Comparison of ENCODE assay signal across 9 mouse cellular contexts in genomic region chr11:100411736-100412135, GRCm38 (mm10). TPM values are rescaled to one million over a fixed set of nuclear protein-coding genes. Genes with fewer than 3 reads are reported as not detected.
A peak's percentile ranks its signal among the peaks of the same experiment; 100 is the strongest.
DNase-seq lines count a peak whose midpoint lies in the region; ATAC-seq and TF ChIP-seq lines count a peak whose summit lies in the region.
"Had no signal": no experiment of that assay in that cellular context is flagged by ENCODE, and none has a peak within 500 bp of the region (broad histone marks: within the 10 kb centered on the region; RNA-seq: fewer than 3 reads in every experiment).

No protein-coding gene starts in this region.

- 0 out of 2 replicates have a peak overlapping the region, but pooled peaks have one; percentile 9 for H3K4me3 ChIP-seq in heart, embryonic 15.5 days
- H3K4me3 ChIP-seq in thymus, adult 2 months (ENCODE audit: control insufficient read depth, insufficient read depth, low read length) = no peak overlapping the region
- peak overlapping the region; percentile 87; the same call in 1 of the 2 replicates for H3K4me3 ChIP-seq in embryonic fibroblast, embryonic 13.5 days (ENCODE audit: insufficient read depth, low read length)
- H3K4me3 ChIP-seq in forebrain, embryonic 11.5 days (ENCODE audit: low read depth, low read length) = no peak overlapping the region
- H3K4me3 ChIP-seq: megakaryocyte, embryonic 14.5 days had no signal

- H3K4me1 ChIP-seq in heart, embryonic 15.5 days (replicated peaks) = peaks cover 53% of the 10 kb centered on the region
- peaks cover 80% of the 10 kb centered on the region for H3K4me1 ChIP-seq in thymus, adult 2 months (replicated peaks; ENCODE audit: control insufficient read depth, insufficient read depth, low read length)
- peaks cover 6% of the 10 kb centered on the region; the same call in 1 of the 2 replicates for H3K4me1 ChIP-seq in embryonic fibroblast, embryonic 13.5 days (ENCODE audit: control insufficient read depth, insufficient read depth, low read length)
- H3K4me1 ChIP-seq in forebrain, embryonic 11.5 days (replicated peaks; ENCODE audit: control insufficient read depth, insufficient read depth, low read length) = peaks cover 13% of the 10 kb centered on the region; the same call in 1 of the 2 replicates

- TF ChIP-seq POLR2A in thymus, adult 2 months (IDR thresholded peaks at IDR 0.05; ENCODE audit: control insufficient read depth, extremely low read depth, insufficient read depth, low read length, poor library complexity) = no peak
- TF ChIP-seq POLR2A in embryonic fibroblast, embryonic 13.5 days (IDR thresholded peaks at IDR 0.05; ENCODE audit: low read depth, low read length) = no peak

- WGBS in heart, embryonic 15.5 days = 63% methylated on average over 11 of the region's 11 CpGs
- WGBS in thymus, adult 2 months = 24% methylated on average over 11 of the region's 11 CpGs
- 81% methylated on average over 11 of the region's 11 CpGs for WGBS in forebrain, embryonic 11.5 days

- intact Hi-C loops in heart, postnatal 36 days (cut with DNase I) = no loop called here

- peaks cover 16% of the 10 kb centered on the region for H3K36me3 ChIP-seq in heart, embryonic 15.5 days
- no peaks in the 10 kb centered on the region for H3K36me3 ChIP-seq in thymus, adult 2 months (ENCODE audit: control insufficient read depth, insufficient read depth, low read length)
- H3K36me3 ChIP-seq in forebrain, embryonic 11.5 days (ENCODE audit: control insufficient read depth, insufficient read depth, low read length) = no peaks in the 10 kb centered on the region

- H3K27me3 ChIP-seq in heart, embryonic 15.5 days = no peaks in the 10 kb centered on the region
- H3K27me3 ChIP-seq in thymus, adult 2 months (ENCODE audit: control insufficient read depth, insufficient read depth, low read length) = no peaks in the 10 kb centered on the region; the same call in 1 of the 2 replicates
- peaks cover 9% of the 10 kb centered on the region for H3K27me3 ChIP-seq in forebrain, embryonic 11.5 days (ENCODE audit: control insufficient read depth, insufficient read depth, low read length)

- no peak for ATAC-seq in heart, embryonic 15.5 days (replicated peaks; ENCODE audit: insufficient number of reproducible peaks, insufficient read depth, low FRiP score, low read depth)
- no peak for ATAC-seq in forebrain, embryonic 11.5 days (replicated peaks; ENCODE audit: low FRiP score)

- peak overlapping the region; percentile 85 for H3K4me2 ChIP-seq in heart, embryonic 15.5 days
- no peak overlapping the region for H3K4me2 ChIP-seq in forebrain, embryonic 11.5 days (ENCODE audit: low read depth, low read length, severe bottlenecking)

- H3K27ac ChIP-seq in heart, embryonic 15.5 days = no peak overlapping the region
- peak overlapping the region; percentile 17; the same call in 1 of the 2 replicates for H3K27ac ChIP-seq in thymus, adult 2 months (ENCODE audit: control insufficient read depth, insufficient read depth, low read length)
- peak overlapping the region; percentile 53 for H3K27ac ChIP-seq in embryonic fibroblast, embryonic 13.5 days (ENCODE audit: insufficient read depth, low read length)
- no peak overlapping the region for H3K27ac ChIP-seq in forebrain, embryonic 11.5 days (ENCODE audit: low read depth, low read length)

- H3K9me3 ChIP-seq in heart, embryonic 15.5 days (replicated peaks) = no peaks in the 10 kb centered on the region
- no peaks in the 10 kb centered on the region for H3K9me3 ChIP-seq in forebrain, embryonic 11.5 days (ENCODE audit: control insufficient read depth, low read length)
- H3K9me3 ChIP-seq: megakaryocyte, embryonic 14.5 days had no signal

- H3K9ac ChIP-seq in heart, embryonic 15.5 days = no peak overlapping the region
- no peak overlapping the region for H3K9ac ChIP-seq in forebrain, embryonic 11.5 days (ENCODE audit: low read length)

- no peak for TF ChIP-seq CTCF in thymus, adult 2 months (IDR thresholded peaks at IDR 0.05; ENCODE audit: borderline replicate concordance, control insufficient read depth, extremely low read depth, insufficient read depth, low read length, poor library complexity)
- TF ChIP-seq CTCF in embryonic fibroblast, embryonic 13.5 days (IDR thresholded peaks at IDR 0.05; ENCODE audit: borderline replicate concordance, insufficient read depth, low read length) = no peak

- no peak for DNase-seq in heart, postnatal 36 days
- peak; percentile 33 for DNase-seq in thymus, adult 2 months
- no peak for DNase-seq in thymus, postnatal 10 days (ENCODE audit: low spot score in 2 of 2)
- DNase-seq in yolk sac, embryonic 10.5 days (ENCODE audit: low spot score) = peak; percentile 51
- no peak for DNase-seq in forebrain, embryonic 11.5 days (ENCODE audit: low spot score)

RNA-seq across cellular contexts. Expression of gene P3h4, which starts 2.9 kb away (rescaled TPM):
- 48.3 and 63.1 TPM in 2 replicates for polyA plus RNA-seq in heart, embryonic 15.5 days (2015; fragmentation: Nextera tagmentation; extraction: Ambion mirVana)
- total RNA-seq in heart, postnatal 36 days (2021) = 10 to 100 TPM; 16.3 to 18.2 TPM
- polyA plus RNA-seq in thymus, adult 2 months (2012; rRNA removed) = 22.3 and 23.6 TPM in 2 replicates
- 75.2 and 85.8 TPM in 2 replicates for polyA plus RNA-seq in embryonic fibroblast, embryonic 13.5 days (2011; ENCODE audit: insufficient read length, low read depth, missing spikeins)
- polyA plus RNA-seq in forebrain, embryonic 11.5 days (2014; fragmentation: Nextera tagmentation; extraction: Ambion mirVana) = 17.8 and 18.9 TPM in 2 replicates
- total RNA-seq: MEL had no signal

RNA-seq across cellular contexts. Expression of gene Fkbp10, which starts 3.8 kb away (rescaled TPM):
- polyA plus RNA-seq in heart, embryonic 15.5 days (2015; fragmentation: Nextera tagmentation; extraction: Ambion mirVana) = 86.3 and 119 TPM in 2 replicates
- total RNA-seq in heart, postnatal 36 days (2021) = 10 to 100 TPM; 12.9 to 13.4 TPM
- polyA plus RNA-seq in thymus, adult 2 months (2012; rRNA removed) = 7.8 and 9.5 TPM in 2 replicates
- 283 and 298 TPM in 2 replicates for polyA plus RNA-seq in embryonic fibroblast, embryonic 13.5 days (2011; ENCODE audit: insufficient read length, low read depth, missing spikeins)
- polyA plus RNA-seq in forebrain, embryonic 11.5 days (2014; fragmentation: Nextera tagmentation; extraction: Ambion mirVana) = 36.6 and 41.2 TPM in 2 replicates

RNA-seq across cellular contexts. Expression of gene Jup, which starts 14.2 kb away (rescaled TPM):
- 117 and 140 TPM in 2 replicates for polyA plus RNA-seq in heart, embryonic 15.5 days (2015; fragmentation: Nextera tagmentation; extraction: Ambion mirVana)
- total RNA-seq in heart, postnatal 36 days (2021) = 100 to 1,000 TPM; 252 to 272 TPM
- polyA plus RNA-seq in thymus, adult 2 months (2012; rRNA removed) = 220 and 221 TPM in 2 replicates
- polyA plus RNA-seq in embryonic fibroblast, embryonic 13.5 days (2011; ENCODE audit: insufficient read length, low read depth, missing spikeins) = 61.1 and 82.2 TPM in 2 replicates
- 33.3 and 35.5 TPM in 2 replicates for polyA plus RNA-seq in forebrain, embryonic 11.5 days (2014; fragmentation: Nextera tagmentation; extraction: Ambion mirVana)

RNA-seq across cellular contexts. Expression of gene Nt5c3b, which starts 29.9 kb away (rescaled TPM):
- polyA plus RNA-seq in heart, embryonic 15.5 days (2015; fragmentation: Nextera tagmentation; extraction: Ambion mirVana) = 90.2 and 104 TPM in 2 replicates
- 10 to 100 TPM; 29.7 to 29.8 TPM for total RNA-seq in heart, postnatal 36 days (2021)
- 129 and 136 TPM in 2 replicates for polyA plus RNA-seq in thymus, adult 2 months (2012; rRNA removed)
- 44.8 and 52.0 TPM in 2 replicates for polyA plus RNA-seq in embryonic fibroblast, embryonic 13.5 days (2011; ENCODE audit: insufficient read length, low read depth, missing spikeins)
- polyA plus RNA-seq in forebrain, embryonic 11.5 days (2014; fragmentation: Nextera tagmentation; extraction: Ambion mirVana) = 104 and 115 TPM in 2 replicates

RNA-seq across cellular contexts. Expression of gene Klhl10, which starts 30.0 kb away (rescaled TPM):
- polyA plus RNA-seq in heart, embryonic 15.5 days (2015; fragmentation: Nextera tagmentation; extraction: Ambion mirVana) = 0.33 and 0.42 TPM in 2 replicates
- total RNA-seq in heart, postnatal 36 days (2021) = under 1 TPM; 0.86 to 0.92 TPM
- 0.58 and 0.66 TPM in 2 replicates for polyA plus RNA-seq in thymus, adult 2 months (2012; rRNA removed)
- polyA plus RNA-seq in embryonic fibroblast, embryonic 13.5 days (2011; ENCODE audit: insufficient read length, low read depth, missing spikeins) = 0.40 and 0.77 TPM in 2 replicates
- 0.41 and 0.85 TPM in 2 replicates for polyA plus RNA-seq in forebrain, embryonic 11.5 days (2014; fragmentation: Nextera tagmentation; extraction: Ambion mirVana)

Comparison
In these comparisons a context has a peak if more than half of its experiments do, and no peak if none do; other contexts are left out.
1. DNase-seq: peak in thymus, adult 2 months (single experiment) and yolk sac, embryonic 10.5 days (single experiment); none in heart, postnatal 36 days (0 of 2), thymus, postnatal 10 days (0 of 2) and forebrain, embryonic 11.5 days (single experiment).
2. H3K27ac ChIP-seq: peak in thymus, adult 2 months (single experiment) and embryonic fibroblast, embryonic 13.5 days (single experiment); none in heart, embryonic 15.5 days (single experiment) and forebrain, embryonic 11.5 days (single experiment).
3. H3K4me3 ChIP-seq: peak in heart, embryonic 15.5 days (single experiment) and embryonic fibroblast, embryonic 13.5 days (single experiment); none in thymus, adult 2 months (single experiment) and forebrain, embryonic 11.5 days (single experiment).